In genomic region chr9:43228745-43229144, GRCm38 (mm10) we compare ENCODE assay signal across 33 mouse cellular contexts. TPM values are rescaled to one million over a fixed set of nuclear protein-coding genes. Genes with fewer than 3 reads are reported as not detected.
DNase-seq lines count a peak whose midpoint lies in the region; ATAC-seq and TF ChIP-seq lines count a peak whose summit lies in the region.
"Had no signal": no experiment of that assay in that cellular context is flagged by ENCODE, and none has a peak within 500 bp of the region (broad histone marks: within the 10 kb centered on the region; RNA-seq: fewer than 3 reads in every experiment).

No protein-coding gene starts in this region.

- H3K4me1 ChIP-seq in liver, adult 2 months (ENCODE audit: control insufficient read depth, insufficient read depth, low read length), result peaks cover 66% of the 10 kb centered on the region
- H3K4me1 ChIP-seq in liver, embryonic 11.5 days (replicated peaks; ENCODE audit: control insufficient read depth, insufficient read depth, low read length), result peaks cover 81% of the 10 kb centered on the region
- peaks cover 72% of the 10 kb centered on the region for H3K4me1 ChIP-seq in limb, embryonic 10.5 days
- H3K4me1 ChIP-seq: hindbrain, embryonic 15.5 days had no signal

- DNase-seq in gastrocnemius, adult 2 months, result no peak
- DNase-seq in gastrocnemius, postnatal 4 days (ENCODE audit: low spot score in 2 of 2), result no peak
- DNase-seq in liver, adult 2 months (ENCODE audit: extremely low read depth, low read depth, low spot score), result peak; percentile 81
- no peak for DNase-seq in liver, embryonic 11.5 days (ENCODE audit: low spot score)
- DNase-seq in adipocyte (ENCODE audit: low spot score), result peak; percentile 53
- peak; percentile 52 for DNase-seq in skeletal muscle tissue, adult 2 months (ENCODE audit: low read depth, low spot score)
- DNase-seq in limb, embryonic 10.5 days (ENCODE audit: low spot score), result no peak
- no peak for DNase-seq in thymus, postnatal 14 days
- DNase-seq: adrenal gland, postnatal 14 days; cerebellum, adult 11-12 months; cerebellum, postnatal 25 days; gastrocnemius, postnatal 14 days; kidney, adult 8-10 months; kidney, postnatal 4 days; lung, embryonic 14.5 days; lung, postnatal 14 days; midbrain, embryonic 14.5 days; thymus, adult 18-20 months; thymus, postnatal 36 days had no signal

- intact Hi-C loops in gastrocnemius, adult 2 months (cut with DNase I), result no loop called here

- H3K79me2 ChIP-seq in liver, adult 2 months (ENCODE audit: control insufficient read depth, insufficient read depth, low read length), result peaks cover 18% of the 10 kb centered on the region; the same call in 1 of the 2 replicates

- ATAC-seq in liver, embryonic 11.5 days (replicated peaks; ENCODE audit: low FRiP score), result no peak
- ATAC-seq: forebrain, embryonic 13.5 days; inflammation-experienced regulatory T-cells, adult 6 months; Patski had no signal

- no peak overlapping the region for H3K4me3 ChIP-seq in gastrocnemius, adult 2 months
- no peak overlapping the region for H3K4me3 ChIP-seq in liver, adult 2 months (ENCODE audit: insufficient read depth, low read depth, low read length)
- H3K4me3 ChIP-seq in liver, embryonic 11.5 days (ENCODE audit: low read depth, low read length), result no peak overlapping the region
- no peak overlapping the region for H3K4me3 ChIP-seq in limb, embryonic 10.5 days
- H3K4me3 ChIP-seq: forebrain, embryonic 13.5 days; hindbrain, embryonic 15.5 days; stomach, embryonic 15.5 days had no signal

- no peaks in the 10 kb centered on the region for H3K27me3 ChIP-seq in liver, adult 2 months (ENCODE audit: control insufficient read depth, insufficient read depth, low read length)
- no peaks in the 10 kb centered on the region for H3K27me3 ChIP-seq in liver, embryonic 11.5 days (replicated peaks; ENCODE audit: control insufficient read depth, insufficient read depth, low read length)
- no peaks in the 10 kb centered on the region for H3K27me3 ChIP-seq in limb, embryonic 10.5 days (ENCODE audit: low read depth, poor library complexity, severe bottlenecking)
- H3K27me3 ChIP-seq: forebrain, embryonic 13.5 days; hindbrain, embryonic 15.5 days; Patski; stomach, embryonic 15.5 days had no signal

- peak overlapping the region; percentile 24; the same call in 1 of the 2 replicates for H3K27ac ChIP-seq in gastrocnemius, adult 2 months
- peak overlapping the region; percentile 89 for H3K27ac ChIP-seq in liver, adult 2 months (replicated peaks; ENCODE audit: insufficient read depth, low read depth, low read length)
- H3K27ac ChIP-seq in liver, embryonic 11.5 days (ENCODE audit: low read depth, low read length), result no peak overlapping the region
- no peak overlapping the region for H3K27ac ChIP-seq in limb, embryonic 10.5 days
- H3K27ac ChIP-seq: forebrain, embryonic 13.5 days; hindbrain, embryonic 15.5 days; kidney, postnatal 0 days; liver, embryonic 14.5 days; stomach, embryonic 15.5 days had no signal

- no peaks in the 10 kb centered on the region for H3K9me3 ChIP-seq in liver, embryonic 11.5 days (ENCODE audit: control insufficient read depth, low read length)
- H3K9me3 ChIP-seq in limb, embryonic 10.5 days (replicated peaks), result no peaks in the 10 kb centered on the region
- H3K9me3 ChIP-seq: forebrain, embryonic 13.5 days; G1E; hindbrain, embryonic 15.5 days; stomach, embryonic 15.5 days had no signal

- 21% methylated on average over 2 of the region's 2 CpGs for WGBS in liver, adult 2 months
- WGBS in liver, embryonic 11.5 days, result 82% methylated on average over 2 of the region's 2 CpGs
- 84% methylated on average over 2 of the region's 2 CpGs for WGBS in limb, embryonic 10.5 days

- H3K9ac ChIP-seq in liver, adult 2 months (ENCODE audit: low read depth, low read length), result peak overlapping the region; percentile 32
- H3K9ac ChIP-seq in liver, embryonic 11.5 days (ENCODE audit: low read depth, low read length), result no peak overlapping the region
- H3K9ac ChIP-seq: forebrain, embryonic 13.5 days; hindbrain, embryonic 15.5 days; liver, embryonic 14.5 days; lung, embryonic 14.5 days; stomach, embryonic 15.5 days had no signal

- H3K36me3 ChIP-seq in liver, adult 2 months (ENCODE audit: control insufficient read depth, insufficient read depth, low read length), result peaks cover 39% of the 10 kb centered on the region
- peaks cover 10% of the 10 kb centered on the region; the same call in 1 of the 2 replicates for H3K36me3 ChIP-seq in liver, embryonic 11.5 days (ENCODE audit: control insufficient read depth, insufficient read depth, low read length)
- peaks cover 98% of the 10 kb centered on the region for H3K36me3 ChIP-seq in limb, embryonic 10.5 days
- H3K36me3 ChIP-seq: hindbrain, embryonic 15.5 days had no signal

- no peak overlapping the region for H3K4me2 ChIP-seq in liver, embryonic 11.5 days
- H3K4me2 ChIP-seq: forebrain, embryonic 13.5 days; hindbrain, embryonic 15.5 days; lung, embryonic 14.5 days; stomach, embryonic 15.5 days had no signal

- TF ChIP-seq CTCF in gastrocnemius, adult 2 months (IDR thresholded peaks at IDR 0.05), result no peak
- TF ChIP-seq CTCF in liver, adult 2 months (IDR thresholded peaks at IDR 0.05; ENCODE audit: low read depth, low read length), result no peak

- no peak for TF ChIP-seq POLR2A in liver, adult 2 months (IDR thresholded peaks at IDR 0.05; ENCODE audit: extremely low read depth, insufficient read depth, low read length)

RNA-seq across cellular contexts. Expression of gene Oaf, which starts 11.0 kb away (rescaled TPM):
- total RNA-seq in gastrocnemius, adult 2 months (2021), result 1 to 10 TPM; 2.9 to 8.9 TPM
- total RNA-seq in gastrocnemius, postnatal 4 days (2021), result 10 to 100 TPM; 45.8 to 50.2 TPM
- total RNA-seq in liver, adult 2 months (2014; rRNA removed), result 237 and 289 TPM in 2 replicates
- 243 and 326 TPM in 2 replicates for polyA plus RNA-seq in liver, adult 2 months (2012; rRNA removed)
- polyA plus RNA-seq in liver, embryonic 11.5 days (2014; fragmentation: Nextera tagmentation; extraction: Ambion mirVana), result 51.6 and 52.0 TPM in 2 replicates
- polyA plus RNA-seq in limb, embryonic 10.5 days (2016; fragmentation: Nextera tagmentation; extraction: Ambion mirVana), result 68.6 and 87.4 TPM in 2 replicates

RNA-seq across cellular contexts. Expression of gene Pou2f3, which starts 18.6 kb away (rescaled TPM):
- under 1 TPM; 0.11 to 0.15 TPM for total RNA-seq in gastrocnemius, adult 2 months (2021)
- total RNA-seq in gastrocnemius, postnatal 4 days (2021), result under 1 TPM; 0.15 to 0.23 TPM
- not detected in 2 replicates for total RNA-seq in liver, adult 2 months (2014; rRNA removed)
- polyA plus RNA-seq in liver, adult 2 months (2012; rRNA removed), result not detected in 2 replicates
- not detected in 2 replicates for polyA plus RNA-seq in liver, embryonic 11.5 days (2014; fragmentation: Nextera tagmentation; extraction: Ambion mirVana)
- 0.08 TPM in 1 of 2 replicates, not detected in the other for polyA plus RNA-seq in limb, embryonic 10.5 days (2016; fragmentation: Nextera tagmentation; extraction: Ambion mirVana)
- total RNA-seq: adrenal gland, postnatal 14 days; hematopoietic stem cell, adult 5-6 weeks; left cerebral cortex, postnatal 10 days; monocyte, adult 5-6 weeks had no signal
- polyA plus RNA-seq: embryonic facial prominence, embryonic 11.5 days; forebrain, embryonic 13.5 days; G1E; inflammation-experienced regulatory T-cells, adult 6 months; limb, embryonic 11.5 days; liver, embryonic 14.5 days; midbrain, embryonic 14.5 days; neural tube, embryonic 14.5 days had no signal

Comparison
In these comparisons a context has a peak if more than half of its experiments do, and no peak if none do; other contexts are left out.
1. DNase-seq: peak in liver, adult 2 months (single experiment), adipocyte (single experiment) and skeletal muscle tissue, adult 2 months (single experiment); none in gastrocnemius, adult 2 months (single experiment), gastrocnemius, postnatal 4 days (0 of 2), liver, embryonic 11.5 days (single experiment), limb, embryonic 10.5 days (single experiment) and thymus, postnatal 14 days (single experiment).
2. H3K27ac ChIP-seq: peak in gastrocnemius, adult 2 months (single experiment) and liver, adult 2 months (single experiment); none in liver, embryonic 11.5 days (single experiment) and limb, embryonic 10.5 days (single experiment).
3. RNA of gene Oaf, which starts 11.0 kb away (total RNA-seq): 237 to 289 TPM in liver, adult 2 months and 45.8 to 50.2 TPM in gastrocnemius, postnatal 4 days; 2.9 to 8.9 TPM in gastrocnemius, adult 2 months; every median in the first group is over 4 times any median in the second.